Mouse (Mus musculus): ENCODE data around the gene Rapgefl1. TPM values are rescaled to one million over a fixed set of nuclear protein-coding genes. Genes with fewer than 3 reads are reported as not detected.

The Rapgefl1 gene
- polyA plus RNA-seq, 2 experiments = 8.9 to 31.4 TPM

DNA sequence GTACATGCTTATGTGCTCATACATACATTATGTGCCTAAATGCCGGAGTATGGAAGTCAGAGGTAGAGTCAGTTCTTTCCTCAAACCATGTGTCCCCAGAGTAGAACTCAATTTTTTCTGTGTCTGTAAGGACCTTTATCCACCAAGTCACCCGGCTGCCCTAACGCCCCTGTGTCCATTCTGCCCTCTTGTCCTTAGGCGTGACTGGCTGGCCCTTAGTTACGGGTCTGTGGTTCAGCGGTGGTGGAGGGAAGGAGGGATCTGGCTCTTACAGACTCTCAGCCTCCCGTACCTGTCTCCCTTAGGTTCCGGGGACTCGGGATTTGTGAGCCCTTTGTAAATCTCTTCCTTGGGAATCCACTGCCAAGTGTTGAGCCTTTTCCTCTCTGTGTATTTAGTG lies 40.4 kb downstream of the Rapgefl1 start:
- Histone ChIP-seq H3K27ac (replicated peaks; ENCODE audit: low read depth, low read length) (no peak overlapping the region), H3K9me3 (ENCODE audit: control insufficient read depth, low read length) (no peaks in the 10 kb centered on the region), H3K4me3 (replicated peaks; ENCODE audit: low read length) (no peak overlapping the region), H3K4me1 (ENCODE audit: control insufficient read depth, insufficient read depth, low read length) (0 out of 2 replicates have a peak, but pooled peaks cover 2% of the 10 kb centered on the region), H3K27me3 (ENCODE audit: control insufficient read depth, insufficient read depth, low read length) (no peaks in the 10 kb centered on the region), H3K4me2 (replicated peaks; ENCODE audit: low read depth, low read length, severe bottlenecking) (no peak overlapping the region), H3K9ac (ENCODE audit: low read depth, low read length, severe bottlenecking) (no peak overlapping the region), H3K36me3 (ENCODE audit: control insufficient read depth, insufficient read depth, low read length) (peaks cover 34% of the 10 kb centered on the region)
- DNase-seq (ENCODE audit: low spot score) (no peak), ATAC-seq (ENCODE audit: low FRiP score, low read depth) (no peak)
- WGBS = 88% methylated on average over 9 of the region's 9 CpGs
- no peak for TF ChIP-seq POLR2A (IDR thresholded peaks at IDR 0.05; ENCODE audit: borderline replicate concordance, extremely low read depth, insufficient read depth, insufficient read length)

DNA sequence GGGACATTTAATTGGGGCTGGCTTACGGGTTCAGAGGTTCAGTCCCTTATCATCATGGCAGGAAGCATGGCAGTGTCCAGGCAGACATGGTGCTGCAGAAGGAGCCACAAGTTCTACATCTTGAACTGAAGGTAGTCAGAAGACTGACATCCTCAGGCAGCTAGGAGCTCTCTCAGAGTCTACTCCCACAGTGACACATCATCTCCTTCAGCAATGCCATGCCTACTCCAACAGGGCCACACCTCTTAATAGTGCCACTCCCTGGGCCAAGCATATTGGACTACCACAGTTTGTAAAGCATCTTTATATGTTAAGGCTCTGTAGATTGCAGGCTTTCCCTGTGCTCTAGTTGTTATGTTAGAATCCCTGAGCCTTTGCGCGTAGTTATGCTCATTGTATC lies 51.1 kb downstream of the Rapgefl1 start:
- Histone ChIP-seq H3K27me3 (ENCODE audit: control insufficient read depth, insufficient read depth, low read length) (no peaks in the 10 kb centered on the region), H3K27ac (replicated peaks; ENCODE audit: low read depth, low read length) (no peak overlapping the region), H3K36me3 (ENCODE audit: control insufficient read depth, insufficient read depth, low read length) (peaks cover 66% of the 10 kb centered on the region), H3K9me3 (ENCODE audit: control insufficient read depth, low read length) (no peaks in the 10 kb centered on the region), H3K9ac (ENCODE audit: low read depth, low read length, severe bottlenecking) (no peak overlapping the region), H3K4me1 (ENCODE audit: control insufficient read depth, insufficient read depth, low read length) (no peaks in the 10 kb centered on the region), H3K4me2 (replicated peaks; ENCODE audit: low read depth, low read length, severe bottlenecking) (no peak overlapping the region), H3K4me3 (replicated peaks; ENCODE audit: low read length) (no peak overlapping the region)
- 95% methylated on average over 3 of the region's 3 CpGs for WGBS
- TF ChIP-seq POLR2A (IDR thresholded peaks at IDR 0.05; ENCODE audit: borderline replicate concordance, extremely low read depth, insufficient read depth, insufficient read length) = no peak
- ATAC-seq (ENCODE audit: low FRiP score, low read depth) (no peak), DNase-seq (ENCODE audit: low spot score) (no peak)

DNA sequence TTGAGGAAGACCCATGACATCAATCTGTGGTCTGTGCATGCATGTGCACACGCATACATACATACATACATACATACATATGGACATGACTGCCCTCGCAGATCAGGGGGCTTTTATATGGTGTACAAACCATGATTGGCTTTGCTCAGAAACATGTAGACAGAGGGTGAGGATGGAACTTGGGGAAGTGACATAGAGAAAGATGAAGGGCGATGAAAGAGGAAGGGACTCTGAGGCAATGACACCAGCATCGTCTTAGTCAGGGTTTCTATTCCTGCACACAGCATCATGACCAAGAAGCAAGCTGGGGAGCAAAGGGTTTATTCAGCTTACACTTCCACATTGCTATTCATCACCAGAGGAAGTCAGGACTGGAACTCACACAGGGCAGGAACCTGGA lies 52.5 kb downstream of the Rapgefl1 start:
- no peak overlapping the region for H3K27ac ChIP-seq (replicated peaks; ENCODE audit: low read depth, low read length)

DNA sequence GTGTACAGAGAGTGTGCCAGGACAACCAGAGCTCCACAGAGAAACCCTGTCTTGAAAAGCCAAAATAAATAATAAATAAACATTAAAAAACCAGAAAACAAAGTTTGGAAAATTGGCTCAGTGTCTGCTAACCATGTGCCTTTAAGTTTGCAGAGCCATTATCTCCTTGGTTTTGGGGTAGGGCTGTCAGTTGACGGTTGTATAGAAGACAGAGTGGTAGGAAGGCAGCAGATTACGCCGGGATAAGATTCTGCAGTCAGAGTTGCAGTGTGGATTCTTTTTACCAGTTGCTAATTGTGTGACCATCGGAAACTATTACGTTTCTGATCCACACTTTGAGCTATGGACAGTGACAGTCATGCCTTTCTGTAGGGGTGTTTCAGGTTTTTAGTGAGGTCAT lies 53.4 kb downstream of the Rapgefl1 start:
- ATAC-seq (ENCODE audit: low FRiP score, low read depth) = no peak
- H3K9me3 ChIP-seq (ENCODE audit: control insufficient read depth, low read length) = no peaks in the 10 kb centered on the region
- TF ChIP-seq POLR2A (IDR thresholded peaks at IDR 0.05; ENCODE audit: borderline replicate concordance, extremely low read depth, insufficient read depth, insufficient read length) = no peak
- no peaks in the 10 kb centered on the region for H3K27me3 ChIP-seq (ENCODE audit: control insufficient read depth, insufficient read depth, low read length)
- DNase-seq (ENCODE audit: low spot score) = no peak
- WGBS = 93% methylated on average over 5 of the region's 5 CpGs
- H3K4me2 ChIP-seq (replicated peaks; ENCODE audit: low read depth, low read length, severe bottlenecking) = no peak overlapping the region
- H3K27ac ChIP-seq (replicated peaks; ENCODE audit: low read depth, low read length) = no peak overlapping the region
- H3K36me3 ChIP-seq (ENCODE audit: control insufficient read depth, insufficient read depth, low read length) = peaks cover 80% of the 10 kb centered on the region
- H3K9ac ChIP-seq (ENCODE audit: low read depth, low read length, severe bottlenecking) = no peak overlapping the region
- no peaks in the 10 kb centered on the region for H3K4me1 ChIP-seq (ENCODE audit: control insufficient read depth, insufficient read depth, low read length)
- no peak overlapping the region for H3K4me3 ChIP-seq (replicated peaks; ENCODE audit: low read length)

More for the DNA sequence above, 52.5 kb downstream of the Rapgefl1 start:
- no peak overlapping the region for H3K9ac ChIP-seq (ENCODE audit: low read depth, low read length, severe bottlenecking)
- no peak overlapping the region for H3K4me2 ChIP-seq (replicated peaks; ENCODE audit: low read depth, low read length, severe bottlenecking)
- no peaks in the 10 kb centered on the region for H3K27me3 ChIP-seq (ENCODE audit: control insufficient read depth, insufficient read depth, low read length)
- 95% methylated on average over 4 of the region's 4 CpGs for WGBS
- no peak overlapping the region for H3K4me3 ChIP-seq (replicated peaks; ENCODE audit: low read length)
- ATAC-seq (ENCODE audit: low FRiP score, low read depth) = no peak
- TF ChIP-seq POLR2A (IDR thresholded peaks at IDR 0.05; ENCODE audit: borderline replicate concordance, extremely low read depth, insufficient read depth, insufficient read length) = no peak
- peaks cover 80% of the 10 kb centered on the region for H3K36me3 ChIP-seq (ENCODE audit: control insufficient read depth, insufficient read depth, low read length)
- no peak for DNase-seq (ENCODE audit: low spot score)
- no peaks in the 10 kb centered on the region for H3K4me1 ChIP-seq (ENCODE audit: control insufficient read depth, insufficient read depth, low read length)
- no peaks in the 10 kb centered on the region for H3K9me3 ChIP-seq (ENCODE audit: control insufficient read depth, low read length)

DNA sequence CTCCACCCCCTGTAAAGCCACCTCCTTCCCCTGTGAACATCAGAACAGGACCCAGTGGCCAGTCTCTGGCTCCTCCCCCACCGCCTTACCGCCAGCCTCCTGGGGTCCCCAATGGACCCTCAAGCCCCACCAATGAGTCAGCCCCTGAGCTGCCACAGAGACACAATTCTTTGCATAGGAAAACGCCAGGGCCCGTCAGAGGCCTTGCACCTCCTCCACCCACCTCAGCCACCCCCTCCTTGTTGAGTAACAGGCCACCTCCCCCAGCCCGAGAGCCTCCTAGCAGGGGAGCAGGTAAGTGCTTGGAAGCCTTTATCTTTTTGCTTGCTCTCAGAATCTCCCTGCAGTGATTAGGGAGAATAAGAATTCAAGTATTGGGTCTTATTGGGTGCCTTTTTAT lies 55.8 kb downstream of the Rapgefl1 start:
- WGBS = 38% methylated on average over 5 of the region's 5 CpGs
- H3K9me3 ChIP-seq (ENCODE audit: control insufficient read depth, low read length) = no peaks in the 10 kb centered on the region
- DNase-seq (ENCODE audit: low spot score) (no peak), ATAC-seq (ENCODE audit: low FRiP score, low read depth) (no peak)
- H3K27me3 ChIP-seq (ENCODE audit: control insufficient read depth, insufficient read depth, low read length) = no peaks in the 10 kb centered on the region
- TF ChIP-seq POLR2A (IDR thresholded peaks at IDR 0.05; ENCODE audit: borderline replicate concordance, extremely low read depth, insufficient read depth, insufficient read length) = no peak
- H3K4me1 ChIP-seq (ENCODE audit: control insufficient read depth, insufficient read depth, low read length) = no peaks in the 10 kb centered on the region
- no peak overlapping the region for H3K4me3 ChIP-seq (replicated peaks; ENCODE audit: low read length)
- H3K4me2 ChIP-seq (replicated peaks; ENCODE audit: low read depth, low read length, severe bottlenecking) = no peak overlapping the region
- no peak overlapping the region for H3K9ac ChIP-seq (ENCODE audit: low read depth, low read length, severe bottlenecking)
- no peak overlapping the region for H3K27ac ChIP-seq (replicated peaks; ENCODE audit: low read depth, low read length)
- H3K36me3 ChIP-seq (ENCODE audit: control insufficient read depth, insufficient read depth, low read length) = peaks cover 80% of the 10 kb centered on the region
